ENCODE assay signal across 9 mouse cellular contexts in genomic region chr4:124594933-124595332, GRCm38 (mm10). TPM values are rescaled to one million over a fixed set of nuclear protein-coding genes. Genes with fewer than 3 reads are reported as not detected.
DNase-seq lines count a peak whose midpoint lies in the region; ATAC-seq and TF ChIP-seq lines count a peak whose summit lies in the region.
"Had no signal": no experiment of that assay in that cellular context is flagged by ENCODE, and none has a peak within 500 bp of the region (broad histone marks: within the 10 kb centered on the region; RNA-seq: fewer than 3 reads in every experiment).

No protein-coding gene starts in this region.

- no peaks in the 10 kb centered on the region for H3K36me3 ChIP-seq in liver, adult 2 months (ENCODE audit: control insufficient read depth, insufficient read depth, low read length)
- H3K36me3 ChIP-seq in liver, postnatal 0 days (replicated peaks; ENCODE audit: insufficient read depth, low read length), result no peaks in the 10 kb centered on the region
- no peaks in the 10 kb centered on the region for H3K36me3 ChIP-seq in lung, postnatal 0 days (ENCODE audit: insufficient read depth, low read length)

- H3K27ac ChIP-seq in liver, adult 2 months (replicated peaks; ENCODE audit: insufficient read depth, low read depth, low read length), result no peak overlapping the region
- no peak overlapping the region for H3K27ac ChIP-seq in liver, postnatal 0 days (ENCODE audit: low read depth)
- H3K27ac ChIP-seq in lung, postnatal 0 days (ENCODE audit: low read length), result no peak overlapping the region
- H3K27ac ChIP-seq: kidney, postnatal 0 days had no signal

- H3K27me3 ChIP-seq in liver, adult 2 months (ENCODE audit: control insufficient read depth, insufficient read depth, low read length), result no peaks in the 10 kb centered on the region
- H3K27me3 ChIP-seq in liver, postnatal 0 days (ENCODE audit: insufficient read depth, low read length), result peaks cover 2% of the 10 kb centered on the region; the same call in 1 of the 2 replicates
- no peaks in the 10 kb centered on the region for H3K27me3 ChIP-seq in lung, postnatal 0 days (replicated peaks; ENCODE audit: insufficient read depth, low read length)

- no peaks in the 10 kb centered on the region for H3K79me2 ChIP-seq in liver, adult 2 months (ENCODE audit: control insufficient read depth, insufficient read depth, low read length)

- TF ChIP-seq CTCF in liver, adult 2 months (IDR thresholded peaks at IDR 0.05; ENCODE audit: low read depth, low read length), result no peak
- no peak for TF ChIP-seq CTCF in liver, postnatal 0 days (IDR thresholded peaks at IDR 0.05; ENCODE audit: low read depth)
- no peak for TF ChIP-seq CTCF in lung, postnatal 0 days (IDR thresholded peaks at IDR 0.05)

- no peak for TF ChIP-seq EP300 in liver, postnatal 0 days (IDR thresholded peaks at IDR 0.05; ENCODE audit: low read depth)
- no peak for TF ChIP-seq EP300 in lung, postnatal 0 days (IDR thresholded peaks at IDR 0.05)

- H3K4me3 ChIP-seq in liver, adult 2 months (ENCODE audit: insufficient read depth, low read depth, low read length), result no peak overlapping the region
- no peak overlapping the region for H3K4me3 ChIP-seq in liver, postnatal 0 days (ENCODE audit: low read depth, low read length)
- H3K4me3 ChIP-seq in lung, postnatal 0 days (ENCODE audit: low read depth, low read length), result no peak overlapping the region

- no peaks in the 10 kb centered on the region for H3K9me3 ChIP-seq in liver, postnatal 0 days (ENCODE audit: low read length)
- H3K9me3 ChIP-seq in lung, postnatal 0 days (ENCODE audit: low read length), result no peaks in the 10 kb centered on the region

- DNase-seq in liver, adult 2 months (ENCODE audit: extremely low read depth, low read depth, low spot score), result peak; percentile 54
- DNase-seq in liver, postnatal 0 days, result no peak
- peak; percentile 4 to 16 for DNase-seq in cerebellum, adult 18-20 months
- DNase-seq in frontal cortex, postnatal 14 days (ENCODE audit: low spot score in 2 of 2), result peak; percentile 64 to 72
- peak; percentile 89 to 94 for DNase-seq in layer of hippocampus, adult 18-20 months (ENCODE audit: low spot score in 2 of 2)
- DNase-seq in lung, postnatal 0 days (ENCODE audit: low spot score), result peak; percentile 48
- no peak for DNase-seq in spleen, adult 18-20 months
- DNase-seq in urinary bladder, postnatal 4 days (ENCODE audit: low spot score in 2 of 2), result no peak

- ATAC-seq in liver, postnatal 0 days, result no peak
- ATAC-seq in lung, postnatal 0 days, result peak; percentile 30; the same call in 1 of the 2 replicates

- H3K4me2 ChIP-seq in liver, postnatal 0 days (ENCODE audit: low read depth, low read length), result no peak overlapping the region
- no peak overlapping the region for H3K4me2 ChIP-seq in lung, postnatal 0 days (replicated peaks; ENCODE audit: low read depth, low read length)

- H3K9ac ChIP-seq in liver, adult 2 months (ENCODE audit: low read depth, low read length), result no peak overlapping the region
- H3K9ac ChIP-seq in liver, postnatal 0 days (replicated peaks), result no peak overlapping the region
- no peak overlapping the region for H3K9ac ChIP-seq in lung, postnatal 0 days (replicated peaks; ENCODE audit: low read depth)

- H3K4me1 ChIP-seq in liver, adult 2 months (ENCODE audit: control insufficient read depth, insufficient read depth, low read length), result no peaks in the 10 kb centered on the region
- no peaks in the 10 kb centered on the region; the same call in 1 of the 2 replicates for H3K4me1 ChIP-seq in liver, postnatal 0 days (ENCODE audit: insufficient read depth)
- H3K4me1 ChIP-seq in lung, postnatal 0 days (ENCODE audit: insufficient read depth, low read depth, low read length), result no peaks in the 10 kb centered on the region

- 22% methylated on average over 13 of the region's 13 CpGs for WGBS in liver, adult 2 months
- 23% methylated on average over 13 of the region's 13 CpGs for WGBS in liver, postnatal 0 days (ENCODE audit: insufficient replicate concordance)
- WGBS in lung, postnatal 0 days, result 22% methylated on average over 13 of the region's 13 CpGs

- TF ChIP-seq POLR2A in liver, adult 2 months (IDR thresholded peaks at IDR 0.05; ENCODE audit: extremely low read depth, insufficient read depth, low read length), result no peak

RNA-seq across cellular contexts. Expression of gene 3100002H09Rik, which starts 15.7 kb away (rescaled TPM):
- total RNA-seq in liver, adult 2 months (2014; rRNA removed), result not detected in 2 replicates
- not detected in 2 replicates for polyA plus RNA-seq in liver, adult 2 months (2012; rRNA removed)
- not detected in 2 replicates for polyA plus RNA-seq in liver, postnatal 0 days (2015; fragmentation: Nextera tagmentation; extraction: Ambion mirVana)
- total RNA-seq in layer of hippocampus, adult 18-20 months (2021), result 1 to 10 TPM in 1 of 2 experiments, under 1 TPM in 1; 0.66 to 1.3 TPM
- not detected in 2 replicates for polyA plus RNA-seq in lung, postnatal 0 days (2015; fragmentation: Nextera tagmentation; extraction: Ambion mirVana)
- polyA plus RNA-seq: kidney, postnatal 0 days had no signal

Comparison
In these comparisons a context has a peak if more than half of its experiments do, and no peak if none do; other contexts are left out.
1. DNase-seq: peak in liver, adult 2 months (single experiment), cerebellum, adult 18-20 months (2 of 2), frontal cortex, postnatal 14 days (2 of 2), layer of hippocampus, adult 18-20 months (2 of 2) and lung, postnatal 0 days (single experiment); none in liver, postnatal 0 days (single experiment), spleen, adult 18-20 months (0 of 2) and urinary bladder, postnatal 4 days (0 of 2).